Mouse (Mus musculus): ENCODE data around the gene Supt5. TPM values are rescaled to one million over a fixed set of nuclear protein-coding genes. Genes with fewer than 3 reads are reported as not detected.
A peak's percentile ranks its signal among the peaks of the same experiment; 100 is the strongest.

Gene Supt5
- total and polyA plus RNA-seq, 3 experiments = 35.5 to 111 (median 67.3) TPM

- peak; percentile 96 for TF ChIP-seq TBP (conservative IDR thresholded peaks at IDR 0.05; ENCODE audit: low read depth, low read length)
- TF ChIP-seq KAT2A (IDR thresholded peaks at IDR 0.05; ENCODE audit: insufficient replicate concordance, low read length) = no peak
- peak; percentile 8; the same call in 1 of the 2 replicates for TF ChIP-seq EP300 (IDR thresholded peaks at IDR 0.05; ENCODE audit: low read length)
- TF ChIP-seq RCOR1 (conservative IDR thresholded peaks at IDR 0.05; ENCODE audit: low read depth, low read length) = no peak
- no peak for TF ChIP-seq PAX5 (IDR thresholded peaks at IDR 0.05; ENCODE audit: low read length)
- TF ChIP-seq UBTF (IDR thresholded peaks at IDR 0.05; ENCODE audit: low read depth, low read length) = no peak; the same call in none of the 2 replicates
Observed at GRCm38 (mm10) chr7:28378769-28379651, 40.5 kb upstream of the Supt5 start (continued).

DNA sequence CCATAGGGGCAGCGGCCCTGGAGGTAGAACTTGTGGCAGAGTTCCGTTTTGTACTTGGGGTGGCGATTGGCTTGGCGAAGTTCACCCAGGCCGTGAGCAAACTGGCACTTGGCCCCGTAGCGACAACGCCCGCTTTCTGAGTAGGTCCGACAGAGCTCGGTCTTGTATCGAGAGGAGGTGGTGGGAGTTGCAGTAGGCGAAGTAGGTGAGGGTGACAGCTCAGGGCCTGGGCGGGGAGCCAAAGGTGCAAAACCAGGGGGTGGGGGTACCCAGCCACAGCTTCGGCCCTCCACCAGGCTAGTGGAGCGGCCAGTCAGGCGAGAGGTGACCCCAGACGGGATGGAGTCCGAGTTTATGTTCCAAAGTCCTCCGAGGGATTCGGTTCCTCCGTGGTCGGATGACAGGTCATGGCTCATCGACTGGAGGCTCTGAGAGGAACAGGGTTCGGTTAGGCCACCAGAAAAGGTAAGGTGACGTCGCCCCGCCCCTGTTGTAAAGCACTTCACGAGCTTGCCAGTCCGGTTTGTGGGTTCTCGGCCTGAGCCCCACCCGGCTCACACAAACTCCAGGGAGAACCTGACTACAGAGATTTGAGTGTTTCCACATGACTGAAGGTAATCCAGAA, 39.6 kb upstream of the Supt5 start:
- H3K4me2 ChIP-seq (ENCODE audit: insufficient read depth, low read depth, poor library complexity, severe bottlenecking) = peak overlapping the region; percentile 72
- no peaks in the 10 kb centered on the region for H3K9me3 ChIP-seq (replicated peaks; ENCODE audit: low read length)
- H3K27ac ChIP-seq (ENCODE audit: insufficient read depth, low read depth) = peak overlapping the region; percentile 34; the same call in 1 of the 2 replicates
- in situ Hi-C loops (cut with MboI; ENCODE audit: low pct_ligation_motif_present, low pct_unique_long_range_greater_than_20kb, low sequenced_read_pairs) (no loop called here), dilution Hi-C loops (cut with MboI; ENCODE audit: extremely low pct_ligation_motif_present, extremely low pct_unique_long_range_greater_than_20kb, low sequenced_read_pairs) (no loop called here)
- peaks cover 9 to 17% of the 10 kb centered on the region in 2 experiments for H3K36me3 ChIP-seq (replicated peaks in 1 of 2; ENCODE audit: control insufficient read depth in 1 of 2, insufficient read depth in 1 of 2, low read length in 1 of 2)
- no peak for DNase-seq (ENCODE audit: extremely low read depth)
- peak overlapping the region; percentile 80 for H3K9ac ChIP-seq (ENCODE audit: insufficient read depth, low read depth)
- H3K79me2 ChIP-seq (replicated peaks; ENCODE audit: control insufficient read depth, extremely low read depth, insufficient read depth, poor library complexity, severe bottlenecking) = peaks cover 27% of the 10 kb centered on the region
- H3K4me1 ChIP-seq (ENCODE audit: control insufficient read depth in 1 of 2, insufficient read depth in 2 of 2) = peaks cover 14 to 69% of the 10 kb centered on the region in 2 experiments
- H3K27me3 ChIP-seq (replicated peaks) = no peaks in the 10 kb centered on the region
- peak overlapping the region; percentile 75 to 87 (median 84) for H3K4me3 ChIP-seq (replicated peaks in 1 of 3; ENCODE audit: low read depth in 2 of 3, low read length in 2 of 3, poor library complexity in 1 of 3)
- no peak for TF ChIP-seq PAX5 (IDR thresholded peaks at IDR 0.05; ENCODE audit: low read length)
- peak; percentile 53; the same call in 1 of the 2 replicates for TF ChIP-seq MXI1 (IDR thresholded peaks at IDR 0.05; ENCODE audit: low read depth, low read length)

GRCm38 (mm10) chr7:28377190-28378065, 38.9 kb upstream of the Supt5 start:
- DNase-seq (ENCODE audit: extremely low read depth) = no peak
- Histone ChIP-seq H3K27me3 (replicated peaks) (no peaks in the 10 kb centered on the region), H3K4me3 (replicated peaks in 1 of 3; ENCODE audit: low read depth in 2 of 3, low read length in 2 of 3, poor library complexity in 1 of 3) (peak overlapping the region; percentile 75 to 87 (median 84)), H3K9me3 (replicated peaks; ENCODE audit: low read length) (no peaks in the 10 kb centered on the region), H3K4me1 (ENCODE audit: control insufficient read depth in 1 of 2, insufficient read depth in 2 of 2) (peaks cover 8 to 62% of the 10 kb centered on the region in 2 experiments), H3K79me2 (replicated peaks; ENCODE audit: control insufficient read depth, extremely low read depth, insufficient read depth, poor library complexity, severe bottlenecking) (peaks cover 27% of the 10 kb centered on the region), H3K4me2 (ENCODE audit: insufficient read depth, low read depth, poor library complexity, severe bottlenecking) (peak overlapping the region; percentile 72), H3K36me3 (replicated peaks in 1 of 2; ENCODE audit: control insufficient read depth in 1 of 2, insufficient read depth in 1 of 2, low read length in 1 of 2) (peaks cover 9 to 17% of the 10 kb centered on the region in 2 experiments), H3K9ac (ENCODE audit: insufficient read depth, low read depth) (peak overlapping the region; percentile 80), H3K27ac (ENCODE audit: insufficient read depth, low read depth) (peak overlapping the region; percentile 34; the same call in 1 of the 2 replicates)
- dilution Hi-C loops (cut with MboI; ENCODE audit: extremely low pct_ligation_motif_present, extremely low pct_unique_long_range_greater_than_20kb, low sequenced_read_pairs) (no loop called here), in situ Hi-C loops (cut with MboI; ENCODE audit: low pct_ligation_motif_present, low pct_unique_long_range_greater_than_20kb, low sequenced_read_pairs) (no loop called here)
- no peak for TF ChIP-seq PAX5 (IDR thresholded peaks at IDR 0.05; ENCODE audit: low read length)
- no peak for TF ChIP-seq ELF1 (IDR thresholded peaks at IDR 0.05; ENCODE audit: low read depth, low read length)
- no peak for TF ChIP-seq EP300 (IDR thresholded peaks at IDR 0.05; ENCODE audit: low read length)
- TF ChIP-seq ZNF384 (IDR thresholded peaks at IDR 0.05; ENCODE audit: low read depth, low read length) = no peak
- TF ChIP-seq UBTF (IDR thresholded peaks at IDR 0.05; ENCODE audit: low read depth, low read length) = no peak
- TF ChIP-seq NRF1 (IDR thresholded peaks at IDR 0.05; ENCODE audit: low read depth, low read length) = no peak
- no peak for TF ChIP-seq RAD21 (IDR thresholded peaks at IDR 0.05; ENCODE audit: low read depth, low read length)
- TF ChIP-seq NELFE (IDR thresholded peaks at IDR 0.05; ENCODE audit: low read depth, low read length) = no peak
- no peak for TF ChIP-seq BHLHE40 (IDR thresholded peaks at IDR 0.05; ENCODE audit: low read depth, low read length)
- TF ChIP-seq TCF12 (IDR thresholded peaks at IDR 0.05; ENCODE audit: low read depth, low read length) = no peak
- no peak for TF ChIP-seq RCOR1 (conservative IDR thresholded peaks at IDR 0.05; ENCODE audit: low read depth, low read length)
- no peak for TF ChIP-seq ETS1 (conservative IDR thresholded peaks at IDR 0.05; ENCODE audit: low read depth, low read length)
- no peak for TF ChIP-seq IRF4 (IDR thresholded peaks at IDR 0.05; ENCODE audit: low read depth, low read length)
